In the genomic region with DNA sequence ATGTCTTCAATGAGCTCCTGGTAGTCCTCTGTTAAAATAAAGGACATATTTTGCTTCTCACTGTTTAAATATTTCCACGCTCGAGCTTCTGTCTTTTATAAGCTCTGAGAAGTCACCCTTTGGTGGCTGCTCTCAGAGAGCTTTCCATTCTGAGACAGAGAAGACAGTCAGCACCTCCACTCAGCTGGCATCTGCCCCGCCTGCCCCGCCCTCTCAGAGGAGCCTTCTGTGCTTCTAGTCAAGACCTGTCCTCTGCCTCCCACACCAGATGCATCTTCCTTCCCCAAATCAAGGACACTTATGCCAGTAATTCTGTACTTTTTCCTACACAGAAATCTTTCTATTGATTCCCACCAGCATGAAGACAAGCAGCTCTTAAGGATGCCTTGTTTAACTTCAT, we compare ENCODE assay signal across 23 mouse cellular contexts. TPM values are rescaled to one million over a fixed set of nuclear protein-coding genes. Genes with fewer than 3 reads are reported as not detected.
DNase-seq lines count a peak whose midpoint lies in the region; ATAC-seq and TF ChIP-seq lines count a peak whose summit lies in the region.
"Had no signal": no experiment of that assay in that cellular context is flagged by ENCODE, and none has a peak within 500 bp of the region (broad histone marks: within the 10 kb centered on the region; RNA-seq: fewer than 3 reads in every experiment).

No protein-coding gene starts in this region.

- 61% methylated on average over 4 of the region's 4 CpGs for WGBS in olfactory bulb, adult 2 months
- WGBS in liver, postnatal 0 days (ENCODE audit: insufficient replicate concordance), result 76% methylated on average over 4 of the region's 4 CpGs

- no peak for TF ChIP-seq CTCF in olfactory bulb, adult 2 months (IDR thresholded peaks at IDR 0.05; ENCODE audit: insufficient read depth, low read depth, low read length)
- TF ChIP-seq CTCF in liver, postnatal 0 days (IDR thresholded peaks at IDR 0.05; ENCODE audit: low read depth), result no peak

- no peak overlapping the region for H3K9ac ChIP-seq in liver, postnatal 0 days (replicated peaks)
- H3K9ac ChIP-seq: forebrain, embryonic 12.5 days; forebrain, embryonic 15.5 days; hindbrain, embryonic 13.5 days; intestine, embryonic 15.5 days had no signal

- no peak overlapping the region for H3K4me3 ChIP-seq in olfactory bulb, adult 2 months (ENCODE audit: insufficient read depth, low read depth, low read length)
- H3K4me3 ChIP-seq in liver, postnatal 0 days (ENCODE audit: low read depth, low read length), result no peak overlapping the region
- H3K4me3 ChIP-seq: forebrain, embryonic 12.5 days; forebrain, embryonic 15.5 days; gastrocnemius, adult 2 months; hindbrain, embryonic 13.5 days; intestine, embryonic 15.5 days had no signal

- H3K36me3 ChIP-seq in liver, postnatal 0 days (replicated peaks; ENCODE audit: insufficient read depth, low read length), result no peaks in the 10 kb centered on the region
- H3K36me3 ChIP-seq: forebrain, embryonic 12.5 days; forebrain, embryonic 15.5 days; hindbrain, embryonic 13.5 days; intestine, embryonic 15.5 days had no signal

- no peak for TF ChIP-seq POLR2A in olfactory bulb, adult 2 months (IDR thresholded peaks at IDR 0.05; ENCODE audit: insufficient read depth, low read depth, low read length)

- H3K27ac ChIP-seq in olfactory bulb, adult 2 months (ENCODE audit: insufficient read depth, low read depth, low read length), result peak overlapping the region; percentile 82
- no peak overlapping the region for H3K27ac ChIP-seq in liver, postnatal 0 days (ENCODE audit: low read depth)
- H3K27ac ChIP-seq: forebrain, embryonic 12.5 days; forebrain, embryonic 15.5 days; gastrocnemius, adult 2 months; hindbrain, embryonic 13.5 days; intestine, embryonic 15.5 days had no signal

- no peaks in the 10 kb centered on the region for H3K9me3 ChIP-seq in liver, postnatal 0 days (ENCODE audit: low read length)
- H3K9me3 ChIP-seq: forebrain, embryonic 12.5 days; forebrain, embryonic 15.5 days; G1E; hindbrain, embryonic 13.5 days; intestine, embryonic 15.5 days had no signal

- TF ChIP-seq EP300 in liver, postnatal 0 days (IDR thresholded peaks at IDR 0.05; ENCODE audit: low read depth), result no peak

- H3K4me2 ChIP-seq in liver, postnatal 0 days (ENCODE audit: low read depth, low read length), result no peak overlapping the region
- H3K4me2 ChIP-seq: forebrain, embryonic 12.5 days; forebrain, embryonic 15.5 days; heart, embryonic 11.5 days; hindbrain, embryonic 13.5 days; intestine, embryonic 15.5 days had no signal

- peaks cover 19% of the 10 kb centered on the region for H3K4me1 ChIP-seq in olfactory bulb, adult 2 months (ENCODE audit: control insufficient read depth, insufficient read depth, low read length)
- no peaks in the 10 kb centered on the region for H3K4me1 ChIP-seq in liver, postnatal 0 days (ENCODE audit: insufficient read depth)
- H3K4me1 ChIP-seq: forebrain, embryonic 12.5 days; forebrain, embryonic 15.5 days; hindbrain, embryonic 13.5 days; intestine, embryonic 15.5 days had no signal

- no peak for ATAC-seq in liver, postnatal 0 days
- ATAC-seq: forebrain, embryonic 15.5 days; hindbrain, embryonic 16.5 days; intestine, embryonic 15.5 days; Patski had no signal

- H3K27me3 ChIP-seq in liver, postnatal 0 days (ENCODE audit: insufficient read depth, low read length), result no peaks in the 10 kb centered on the region
- H3K27me3 ChIP-seq: CH12.LX; hindbrain, embryonic 13.5 days; intestine, embryonic 15.5 days; Patski had no signal

- peak; percentile 18 to 37 for DNase-seq in layer of hippocampus, adult 18-20 months (ENCODE audit: low spot score in 2 of 2)
- DNase-seq in layer of hippocampus, postnatal 10 days (ENCODE audit: low spot score in 2 of 2), result no peak
- peak; percentile 47 for DNase-seq in right cerebral cortex, adult 18-20 months
- DNase-seq in right cerebral cortex, adult 2 months (ENCODE audit: low spot score in 2 of 2), result no peak
- no peak for DNase-seq in liver, postnatal 0 days
- DNase-seq: adrenal gland, postnatal 10 days; B cell, adult 2 months; cerebellum, adult 11-12 months; cerebellum, adult 9-10 months; cerebellum, postnatal 14 days; gastrocnemius, adult 2 months; gastrocnemius, postnatal 14 days had no signal

RNA-seq across cellular contexts. Expression of a gene that starts 18.8 kb away (rescaled TPM):
- 100 to 1,000 TPM; 215 to 224 TPM for total RNA-seq in layer of hippocampus, adult 18-20 months (2021)
- total RNA-seq in layer of hippocampus, postnatal 10 days (2021), result 100 to 1,000 TPM; 168 to 170 TPM
- 285 TPM in 1 of 2 replicates, not detected in the other for polyA plus RNA-seq in olfactory bulb, adult 2 months (2012; ENCODE audit: insufficient read depth, insufficient read length, low replicate concordance, missing spikeins)
- 0.14 and 0.28 TPM in 2 replicates for polyA plus RNA-seq in liver, postnatal 0 days (2015; fragmentation: Nextera tagmentation; extraction: Ambion mirVana)
- total RNA-seq: gastrocnemius, adult 2 months; hematopoietic stem cell, adult 5-6 weeks had no signal
- polyA plus RNA-seq: G1E had no signal

RNA-seq across cellular contexts. Expression of a gene that starts 48.0 kb away (rescaled TPM):
- total RNA-seq in layer of hippocampus, adult 18-20 months (2021), result 100 to 1,000 TPM; 102 to 104 TPM
- total RNA-seq in layer of hippocampus, postnatal 10 days (2021), result 10 to 100 TPM; 73.2 to 76.8 TPM
- polyA plus RNA-seq in olfactory bulb, adult 2 months (2012; ENCODE audit: insufficient read depth, insufficient read length, low replicate concordance, missing spikeins), result 349 TPM in 1 of 2 replicates, not detected in the other
- 40.5 and 40.8 TPM in 2 replicates for polyA plus RNA-seq in liver, postnatal 0 days (2015; fragmentation: Nextera tagmentation; extraction: Ambion mirVana)

Comparison
In these comparisons a context has a peak if more than half of its experiments do, and no peak if none do; other contexts are left out.
1. DNase-seq: peak in layer of hippocampus, adult 18-20 months (2 of 2) and right cerebral cortex, adult 18-20 months (single experiment); none in layer of hippocampus, postnatal 10 days (0 of 2), right cerebral cortex, adult 2 months (0 of 2) and liver, postnatal 0 days (single experiment).